Mouse (Mus musculus): ENCODE data around the gene Sorcs2.
A peak's percentile ranks its signal among the peaks of the same experiment; 100 is the strongest.

The Sorcs2 gene

DNA sequence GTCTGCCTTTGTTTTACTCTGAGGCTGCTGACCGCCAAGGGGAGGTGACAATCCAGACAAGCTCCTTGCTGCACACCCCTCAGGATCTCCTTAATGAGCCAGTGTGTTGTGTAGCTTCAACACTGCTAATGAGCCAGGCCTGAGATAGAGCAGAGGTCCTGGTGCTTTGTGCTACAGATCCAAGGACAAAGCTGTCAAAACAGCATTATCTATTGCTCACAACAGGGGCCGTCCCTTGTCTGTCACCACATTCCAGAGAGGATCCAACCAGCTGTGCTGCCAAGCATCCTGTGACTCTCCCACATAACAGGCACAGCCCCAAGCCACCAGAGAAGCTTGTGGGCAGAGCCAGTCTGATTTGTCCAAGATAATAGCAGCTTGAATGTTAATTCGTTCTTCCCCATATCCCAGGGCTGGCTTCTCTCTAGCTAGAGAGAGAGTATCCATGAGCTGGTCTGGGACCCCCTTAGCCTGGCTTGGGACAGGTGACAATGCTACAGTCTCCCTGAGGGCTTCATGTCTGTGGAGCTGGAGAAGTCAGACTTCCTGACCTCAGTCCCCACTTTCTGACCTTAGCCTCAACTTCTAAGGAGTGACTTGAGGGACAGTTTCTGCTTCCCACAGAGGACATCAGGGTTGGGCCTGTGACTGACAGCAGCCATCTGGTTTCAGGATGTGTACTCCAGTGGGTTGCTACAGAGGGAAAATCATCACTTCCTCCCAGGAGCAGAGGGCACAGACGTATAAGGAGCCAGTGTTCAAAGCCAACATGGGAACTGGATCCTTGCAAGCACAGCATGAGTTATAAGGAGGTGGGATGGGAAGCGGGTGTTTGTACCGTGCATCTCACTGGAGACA, 328.2 kb downstream of the Sorcs2 start:
- DNase-seq (ENCODE audit: low spot score), result no peak

DNA sequence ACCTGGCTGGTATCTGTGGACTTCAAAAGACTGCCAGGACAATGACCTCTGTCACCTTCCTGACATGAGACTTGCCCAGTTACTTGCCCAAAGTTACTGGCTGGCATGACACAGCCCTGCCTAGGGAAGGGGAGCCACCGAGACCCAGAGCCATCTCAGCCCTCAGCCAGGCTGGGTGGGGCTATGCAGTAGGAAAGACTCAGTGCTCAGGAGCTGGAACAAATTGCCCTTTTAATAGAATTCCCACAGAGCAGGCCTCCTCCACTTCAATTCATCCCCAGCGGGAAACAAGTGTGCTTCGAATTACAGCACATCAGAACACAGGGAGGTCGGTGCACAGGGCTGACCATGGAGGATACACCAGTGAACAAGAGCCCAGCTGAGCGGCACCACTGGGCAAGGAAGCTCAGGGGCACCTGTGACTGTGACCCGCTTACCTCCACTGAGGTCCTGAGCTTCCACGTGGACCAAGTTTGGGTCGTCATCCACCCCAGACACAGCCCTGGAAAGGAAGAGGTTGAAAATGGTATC, 330.2 kb downstream of the Sorcs2 start:
- no peak for DNase-seq (ENCODE audit: low spot score)

DNA sequence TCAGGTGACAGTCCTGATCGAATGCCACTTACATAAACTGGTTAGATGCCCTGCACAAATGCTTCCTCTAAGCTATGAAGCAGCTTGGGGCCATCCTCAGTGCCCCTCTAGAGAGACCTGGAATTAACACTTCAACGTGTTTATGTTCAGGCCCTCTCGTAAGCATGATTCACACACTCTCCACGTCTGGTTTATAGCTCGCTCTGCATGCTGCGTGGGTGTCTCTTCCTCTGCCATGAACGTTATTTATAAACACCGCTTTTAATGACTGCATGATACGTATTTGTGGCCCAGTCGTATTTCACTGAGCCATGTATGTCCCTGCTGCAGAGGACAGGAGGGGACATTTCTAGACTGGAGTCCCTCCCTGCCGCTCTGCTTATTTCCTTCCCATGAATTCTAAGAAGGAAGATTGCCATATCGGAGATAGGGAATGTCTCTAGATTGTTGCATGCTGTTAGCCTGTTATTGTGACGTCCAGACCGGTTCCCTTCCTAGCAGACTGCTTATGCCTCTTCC, 340.1 kb downstream of the Sorcs2 start:
- DNase-seq (ENCODE audit: low spot score), result no peak

DNA sequence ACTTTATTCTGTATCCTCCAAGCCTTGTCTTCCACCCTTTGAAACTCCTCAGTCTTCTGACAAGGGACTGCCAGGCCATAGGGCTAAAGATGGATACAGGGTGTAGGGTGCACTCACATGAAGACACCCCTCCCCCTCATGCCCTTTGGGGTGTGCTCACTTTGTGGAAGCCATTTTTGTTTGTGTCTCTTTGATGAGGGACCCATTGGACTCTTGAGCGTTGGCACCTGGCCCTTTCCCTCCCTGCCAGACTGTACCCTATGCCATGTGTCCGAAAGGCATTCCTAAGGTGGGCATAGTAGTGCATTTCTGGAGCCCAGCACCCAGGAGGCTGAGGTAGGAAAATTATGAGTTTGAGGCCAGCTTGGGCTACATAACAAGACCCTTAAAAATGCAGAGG, 341.0 kb downstream of the Sorcs2 start:
- DNase-seq (ENCODE audit: low spot score), result no peak

DNA sequence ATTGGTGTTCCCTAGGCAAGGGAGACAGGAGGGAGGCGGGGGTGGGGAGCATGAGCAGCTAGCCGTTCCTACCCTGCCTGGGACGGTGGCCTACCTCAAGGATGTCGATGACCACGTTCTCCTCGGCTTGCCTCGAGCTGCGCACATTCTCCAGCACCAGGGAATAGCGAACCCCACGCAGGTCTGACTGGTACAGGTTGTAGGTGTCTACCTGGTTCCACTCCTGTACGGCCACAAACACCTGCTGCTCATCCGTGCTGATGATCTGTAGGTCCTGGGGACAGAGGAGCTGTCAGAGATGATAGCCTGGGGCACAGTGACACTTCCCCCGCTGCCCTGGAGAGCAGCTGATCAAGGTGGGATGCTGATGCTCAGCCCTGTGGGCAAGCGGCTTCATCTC, 342.1 kb downstream of the Sorcs2 start:
- DNase-seq (ENCODE audit: low spot score), result no peak

DNA sequence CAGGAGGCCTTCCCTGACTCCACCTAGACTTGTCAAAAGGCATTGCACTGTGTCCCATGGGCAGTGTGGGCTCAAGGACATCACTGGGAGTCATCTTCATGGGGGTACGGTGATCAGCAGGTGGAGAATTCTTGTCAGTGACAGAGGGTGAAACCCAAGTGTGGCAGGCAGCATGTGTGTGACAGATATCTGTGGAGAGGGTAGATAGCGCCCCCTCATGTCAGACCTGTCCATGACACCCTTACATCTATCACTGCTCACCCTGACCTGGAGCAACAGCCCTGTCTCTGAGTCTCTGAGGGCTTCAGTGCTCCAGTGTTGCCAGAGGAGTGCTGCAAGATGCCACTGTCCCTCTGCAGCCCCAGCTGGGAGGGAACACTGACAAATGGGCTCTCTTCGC, 343.4 kb downstream of the Sorcs2 start:
- DNase-seq (ENCODE audit: low spot score), result no peak

DNA sequence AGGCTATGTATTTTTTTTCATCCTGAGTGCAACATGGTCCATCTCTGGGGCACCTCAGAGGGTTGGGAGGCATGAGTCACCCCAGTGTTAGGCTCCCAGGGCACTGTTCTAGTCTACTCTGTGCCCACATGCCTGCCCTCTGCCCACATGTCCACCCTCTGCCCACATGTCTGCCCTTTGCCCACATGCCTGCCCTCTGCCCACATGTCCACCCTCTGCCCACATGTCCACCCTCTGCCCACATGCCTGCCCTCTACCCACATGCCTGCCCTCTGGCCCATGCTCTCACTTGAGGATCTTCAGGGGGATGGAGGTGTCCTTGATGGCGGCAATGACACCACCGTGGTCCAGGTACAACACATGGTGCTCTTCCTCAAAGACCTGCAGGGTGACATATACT, 354.8 kb downstream of the Sorcs2 start:
- DNase-seq (ENCODE audit: low spot score), result no peak

DNA sequence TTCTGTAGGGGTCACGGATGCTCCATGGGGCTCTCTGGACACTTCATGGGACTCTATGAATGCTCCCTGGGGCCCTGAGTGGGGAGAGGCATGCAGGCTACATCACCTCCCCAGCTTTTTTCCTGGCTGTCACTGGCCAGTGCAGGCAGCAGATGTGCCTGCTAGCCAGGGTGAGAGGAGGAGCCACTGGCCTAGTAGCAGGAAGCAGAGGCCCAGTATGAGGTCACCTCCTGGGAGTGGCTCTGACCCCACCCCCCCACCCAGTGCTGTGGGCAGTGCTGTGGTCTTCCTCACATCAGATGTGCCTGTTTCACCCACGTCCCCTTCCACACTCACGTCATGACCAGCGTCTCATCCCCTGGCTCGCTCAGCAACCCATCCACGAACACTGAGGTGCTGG, 356.2 kb downstream of the Sorcs2 start:
- no peak for DNase-seq (ENCODE audit: low spot score)

DNA sequence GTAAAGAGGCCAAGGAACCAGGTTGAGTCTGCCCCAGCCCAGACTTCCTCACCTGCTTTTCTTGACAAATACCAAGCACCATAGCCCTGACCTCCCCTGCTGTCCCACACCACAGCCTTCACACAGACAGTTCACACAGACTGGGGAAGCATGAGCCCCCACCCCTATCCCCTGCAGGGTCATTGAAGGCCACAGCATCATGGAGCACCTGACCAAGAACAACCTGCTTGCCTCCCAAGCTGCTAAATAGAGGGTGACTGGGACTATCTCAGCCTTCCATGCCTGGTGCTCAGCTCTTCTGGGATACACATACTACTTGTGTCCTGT, 356.7 kb downstream of the Sorcs2 start:
- no peak for DNase-seq (ENCODE audit: low spot score)

DNA sequence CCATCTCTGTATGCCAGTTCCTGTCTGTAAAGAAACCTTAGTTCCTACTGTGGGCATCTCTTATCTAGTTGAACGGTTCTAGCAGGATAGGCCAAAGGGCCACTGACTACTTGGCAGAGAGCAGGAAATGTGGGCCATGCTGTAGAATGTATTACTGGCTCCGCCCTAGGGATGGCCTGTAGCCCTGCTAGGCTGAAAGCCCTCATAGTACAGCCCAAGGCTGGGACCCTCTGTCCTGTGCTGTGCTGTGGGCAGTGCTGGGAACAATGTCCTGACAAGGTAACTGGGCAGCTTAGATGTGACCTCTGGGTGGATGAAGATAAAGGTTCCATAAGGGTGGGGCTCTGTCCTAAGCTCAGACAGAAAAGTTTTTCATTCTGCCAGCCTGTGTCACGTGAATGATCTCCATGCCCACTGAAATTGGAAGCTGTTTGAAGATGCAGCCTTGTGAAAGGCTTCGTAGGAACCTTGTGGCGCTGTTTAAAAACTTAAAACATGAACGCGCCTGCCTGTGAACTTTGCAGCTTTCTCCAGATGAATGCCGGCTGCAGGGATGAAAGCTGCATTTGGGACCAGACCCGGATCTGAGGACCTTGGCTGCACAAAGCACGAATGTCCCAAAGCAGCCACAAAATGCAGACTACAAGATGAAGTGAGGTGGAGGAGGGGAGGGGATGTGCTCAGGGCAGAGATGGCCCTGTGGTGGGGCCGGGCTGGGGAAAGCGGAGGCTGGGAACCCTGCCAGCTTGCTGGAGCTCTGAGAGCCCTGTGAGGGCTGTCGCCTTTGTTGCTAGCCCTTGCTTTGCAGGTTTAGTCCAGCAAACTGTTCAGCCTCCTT, 357.3 kb downstream of the Sorcs2 start:
- peak; percentile 52 for DNase-seq (ENCODE audit: low spot score)

DNA sequence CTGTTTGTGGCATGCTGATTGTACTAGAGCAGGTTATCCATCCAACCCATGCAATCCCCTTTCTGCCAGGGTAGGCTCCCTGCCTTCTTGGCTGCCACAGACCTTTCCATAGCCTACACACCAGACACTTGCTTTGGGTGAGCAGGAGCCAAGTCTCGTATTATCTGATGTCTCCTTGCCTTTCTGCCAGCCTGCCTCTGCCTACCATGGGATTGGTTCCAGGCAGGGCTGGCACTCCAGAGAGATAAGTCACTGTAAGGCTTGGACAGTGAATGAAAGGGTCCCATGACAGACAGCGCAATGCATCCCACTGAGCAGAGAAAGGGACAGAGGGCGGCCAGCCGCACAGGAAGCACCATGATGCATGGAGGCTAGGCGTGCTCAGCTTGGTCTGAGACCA, 358.3 kb downstream of the Sorcs2 start:
- DNase-seq (ENCODE audit: low spot score), result no peak

DNA sequence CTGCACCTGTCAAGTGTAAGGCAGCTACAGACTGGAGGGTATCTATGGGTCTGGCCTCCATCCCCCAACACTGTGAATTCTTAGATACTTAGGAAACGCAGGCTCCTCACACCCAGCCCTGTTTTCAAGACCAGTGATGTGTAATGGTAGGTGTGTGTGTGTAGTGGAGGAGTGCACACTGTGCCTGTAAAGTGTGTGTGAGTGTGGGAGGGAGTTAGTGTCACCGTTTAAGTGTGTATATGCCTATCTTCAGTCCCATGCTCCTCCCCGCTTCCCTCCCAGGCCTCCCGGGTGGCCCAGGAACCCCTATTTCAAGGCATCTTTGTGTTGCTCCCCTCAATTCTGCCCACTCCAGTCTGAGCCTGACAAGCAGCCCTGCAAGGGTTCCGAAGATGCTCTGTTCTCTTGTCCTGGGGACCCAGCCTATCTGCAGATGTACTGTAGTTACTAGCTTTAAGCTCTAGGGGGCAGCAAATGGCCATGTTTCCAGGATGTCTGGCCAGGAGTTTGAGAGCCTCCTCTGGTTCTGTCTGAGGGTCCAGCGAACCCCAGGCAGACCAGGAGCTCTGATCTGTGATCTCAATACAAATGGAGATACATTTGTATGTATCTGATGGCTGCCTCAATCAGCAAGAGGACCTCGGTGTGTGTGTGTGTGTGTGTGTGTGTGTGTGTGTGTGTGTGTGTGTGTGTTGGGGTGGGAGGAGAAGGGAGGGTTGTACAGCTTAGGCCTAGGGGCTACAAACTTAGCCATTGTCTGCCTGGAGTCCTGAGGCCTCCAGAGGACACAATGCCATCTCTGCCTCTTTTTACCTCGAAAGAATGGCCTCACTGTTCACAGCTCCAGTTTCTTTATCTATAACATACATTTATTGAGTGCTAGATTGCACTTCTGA, 364.2 kb downstream of the Sorcs2 start:
- DNase-seq (ENCODE audit: low spot score), result peak; percentile 17

DNA sequence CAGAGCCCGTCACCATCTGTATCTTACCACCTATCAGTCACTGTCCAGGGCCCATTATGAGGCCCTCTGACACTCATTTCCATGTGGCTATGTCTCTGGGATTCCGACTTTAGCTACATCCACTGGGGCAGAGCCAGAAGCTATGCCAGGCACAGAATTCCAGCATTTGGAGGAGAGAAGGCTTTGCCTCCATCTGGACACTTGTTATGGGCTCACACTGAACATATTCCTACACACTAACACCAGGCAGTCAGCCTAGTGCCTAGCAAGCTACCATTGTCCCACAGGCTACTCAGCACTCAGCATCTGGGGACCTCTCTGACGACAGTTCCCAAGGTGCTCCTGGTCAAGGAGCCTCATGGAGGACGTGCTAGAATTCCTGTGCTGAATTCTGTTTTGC, 372.9 kb downstream of the Sorcs2 start:
- DNase-seq (ENCODE audit: low spot score), result no peak

DNA sequence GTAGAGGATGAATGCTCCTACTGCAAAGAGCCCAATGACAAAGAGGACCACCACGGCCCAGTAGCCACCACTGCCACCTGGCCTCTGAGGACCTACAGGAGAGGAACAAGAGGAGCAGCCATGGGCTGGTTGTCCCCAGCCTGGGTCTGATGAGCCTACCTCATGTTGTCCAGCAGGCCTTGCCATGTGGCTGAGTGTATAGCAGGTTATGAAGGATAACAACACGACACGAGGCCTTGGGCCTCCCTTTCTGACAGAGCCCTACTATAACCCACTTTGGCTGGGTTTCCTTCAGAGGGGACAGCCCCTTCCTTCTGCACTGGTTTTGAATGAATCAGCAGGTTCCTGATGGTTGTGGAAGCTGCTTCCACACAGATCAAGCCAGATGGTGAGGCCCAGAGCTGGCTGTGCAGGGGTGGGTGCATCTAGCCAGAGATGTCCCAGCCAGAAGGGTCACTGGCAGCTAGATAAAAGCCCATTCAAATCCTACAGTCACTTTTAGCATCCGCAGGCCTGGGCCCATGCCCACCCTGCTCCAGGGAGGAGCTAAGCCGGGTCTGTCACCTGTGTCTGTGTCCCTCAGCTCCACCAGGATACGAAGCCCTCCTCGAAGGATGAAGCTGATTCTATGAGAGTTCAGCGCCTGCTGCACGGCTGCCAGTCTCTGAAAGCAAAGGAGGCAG, 373.8 kb downstream of the Sorcs2 start:
- no peak for DNase-seq (ENCODE audit: low spot score)

DNA sequence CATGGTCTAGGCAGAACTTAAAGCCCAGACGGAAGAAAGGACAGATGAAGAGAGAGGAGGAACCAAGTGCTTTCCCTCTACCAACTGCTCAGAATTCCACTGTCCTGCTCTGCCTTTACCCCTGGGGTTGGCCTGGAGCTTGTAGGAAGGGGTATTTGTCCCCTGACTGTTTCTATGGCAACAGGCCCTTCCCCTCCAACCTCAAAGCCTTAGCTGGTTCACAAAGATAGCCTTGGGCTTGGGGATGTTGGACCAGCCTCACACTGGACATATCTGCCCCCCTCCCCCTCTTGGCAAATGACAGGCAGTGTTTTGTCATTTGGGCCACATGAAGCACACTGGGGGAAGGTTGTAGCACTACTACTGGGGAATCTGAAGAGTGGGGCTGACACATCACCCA, 375.6 kb downstream of the Sorcs2 start:
- DNase-seq (ENCODE audit: low spot score), result no peak

DNA sequence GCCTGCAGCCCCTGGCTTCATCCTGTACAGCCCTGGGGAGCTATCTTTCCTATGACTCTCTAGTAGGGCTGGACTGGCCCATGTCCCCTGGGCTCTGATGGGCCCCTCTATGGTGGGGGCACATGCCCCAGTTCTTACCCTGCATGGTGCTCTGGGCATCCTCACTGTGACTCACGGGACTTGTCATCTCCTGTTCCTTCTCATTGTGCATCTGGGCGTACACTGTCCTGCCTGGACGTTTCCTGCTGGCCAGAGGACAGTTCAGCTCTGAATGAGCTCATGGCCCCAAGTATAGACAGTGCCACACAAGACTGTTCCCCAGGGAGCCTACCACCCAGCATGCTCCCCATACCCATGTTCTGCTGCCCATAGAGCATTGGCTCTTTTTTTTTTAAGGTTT, 376.8 kb downstream of the Sorcs2 start:
- no peak for DNase-seq (ENCODE audit: low spot score)

DNA sequence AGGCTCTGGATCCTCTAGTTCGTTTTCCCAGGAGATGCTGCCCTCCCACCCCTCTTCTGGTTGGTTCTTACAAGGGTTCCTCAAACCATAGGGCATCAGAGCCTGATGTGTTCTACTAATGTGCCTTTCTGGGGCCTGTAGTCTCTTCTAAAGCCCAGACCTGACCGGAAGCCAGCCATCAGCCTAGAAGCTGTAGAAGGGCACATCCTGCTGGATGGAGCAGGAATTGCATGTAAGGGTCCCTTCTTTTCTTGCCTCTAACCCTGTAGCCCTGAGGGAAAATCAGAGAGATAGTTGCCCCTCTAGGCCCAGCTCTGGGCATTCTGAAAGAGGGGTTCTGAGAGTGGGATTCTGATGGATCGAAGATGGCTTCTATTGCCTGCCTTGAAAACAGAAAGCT, 379.6 kb downstream of the Sorcs2 start:
- no peak for DNase-seq (ENCODE audit: low spot score)

DNA sequence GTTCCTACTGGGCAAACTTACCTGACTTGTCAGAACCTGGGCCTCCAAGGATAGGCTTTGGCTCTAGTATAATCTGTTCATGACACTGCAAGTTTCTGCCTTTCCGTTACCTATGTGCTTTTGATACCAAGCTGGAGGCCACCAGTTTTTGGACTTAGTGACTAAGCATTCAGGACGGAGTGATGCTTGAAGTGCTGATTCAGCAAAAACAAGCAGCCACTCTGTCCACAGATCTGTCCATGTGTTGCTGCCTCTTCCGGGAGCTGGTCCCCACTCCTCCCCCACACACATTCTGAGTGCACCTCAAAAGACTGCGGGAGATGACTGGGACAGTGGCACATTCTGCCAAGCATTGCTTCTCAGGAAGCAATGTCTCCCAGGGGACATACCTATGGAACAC, 388.5 kb downstream of the Sorcs2 start:
- no peak for DNase-seq (ENCODE audit: low spot score)

DNA sequence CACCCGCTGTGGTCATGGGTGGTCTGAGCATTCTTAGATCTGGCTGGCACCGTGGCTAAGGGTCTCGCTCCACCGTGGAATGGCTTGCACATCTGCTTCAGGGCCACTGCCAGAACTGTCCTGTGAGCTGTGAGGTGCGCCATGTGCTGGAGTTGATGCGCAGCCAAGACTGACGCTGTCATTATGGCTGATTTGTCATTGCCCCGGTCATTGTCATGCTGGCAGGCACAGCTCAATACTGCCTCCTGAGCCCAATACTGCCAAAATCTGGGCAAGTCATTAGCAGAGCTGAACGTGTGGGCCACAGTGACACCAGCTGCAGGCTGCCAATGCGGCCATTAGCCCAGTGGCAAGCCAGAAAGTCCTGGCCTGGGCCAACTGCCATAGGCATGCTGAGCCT, 390.3 kb downstream of the Sorcs2 start:
- DNase-seq (ENCODE audit: low spot score), result no peak

DNA sequence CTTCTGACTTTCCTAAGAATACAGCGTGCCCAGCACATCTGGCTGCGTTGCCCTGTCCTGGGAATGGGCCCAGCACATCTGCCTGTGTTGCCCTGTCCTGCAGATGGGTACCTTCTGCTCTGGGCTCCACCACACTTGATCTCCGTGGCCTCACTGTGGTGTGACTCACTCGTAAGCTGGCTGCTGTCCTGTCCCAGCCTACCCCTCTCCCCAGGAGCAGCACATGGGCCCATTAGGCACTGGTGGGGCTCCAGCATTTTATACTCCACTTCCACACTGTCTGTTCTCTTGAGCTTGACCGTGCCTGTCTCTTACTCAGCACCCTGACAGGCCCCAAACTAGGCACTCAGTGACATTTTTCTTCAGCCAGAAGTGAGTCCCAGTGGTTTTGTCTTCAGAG, 391.4 kb downstream of the Sorcs2 start:
- no peak for DNase-seq (ENCODE audit: low spot score)

DNA sequence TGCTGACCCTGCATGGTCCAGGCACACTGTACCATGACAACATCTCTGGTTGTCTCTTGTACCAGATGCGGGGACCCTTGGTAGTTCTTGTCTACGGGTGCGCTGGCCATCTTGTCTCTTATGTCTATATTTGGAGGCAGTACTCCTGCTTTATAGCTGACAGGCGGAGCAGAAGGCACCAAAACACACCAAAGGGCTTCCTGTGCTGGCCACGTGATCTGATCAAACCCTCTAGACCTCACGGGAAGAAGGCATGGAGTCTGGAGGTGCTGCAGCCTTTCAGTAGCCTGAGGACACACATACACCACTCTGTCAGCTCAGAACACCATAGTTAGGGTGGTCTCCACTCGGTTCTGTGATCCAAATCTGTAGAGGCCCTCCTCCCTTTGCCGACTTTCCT, 391.8 kb downstream of the Sorcs2 start:
- no peak for DNase-seq (ENCODE audit: low spot score)

Measured in ovary, postnatal 10 days (tissue).